Mouse (Mus musculus) limb, embryonic 10.5 days (tissue): Measurements from ENCODE around the gene Olfr705. TPM values are rescaled to one million over a fixed set of nuclear protein-coding genes. Genes with fewer than 3 reads are reported as not detected.
"Not testable (repeated sequence)": the region's sequence is repeated elsewhere in the genome, so short reads cannot be mapped to it uniquely, and the experiment has no call there.

ENCODE experiments used
- DNase-seq: peaks from one replicate; pipeline ENCODE4 v3.0.0-alpha.2; 2017; ENCODE audit warnings: low spot score
- H3K27ac ChIP-seq: fragments of 300-500 bp; sonication (generic); 2 replicates; pipeline ENCODE4 v1.5.1; 2016; ENCODE audit warnings: mild to moderate bottlenecking
- H3K27me3 ChIP-seq: fragments of 300-500 bp; sonication (generic); 2 replicates; pipeline ENCODE4 v1.6.1; 2016; ENCODE audit warnings: low read depth, mild to moderate bottlenecking; ENCODE audit not compliant: poor library complexity, severe bottlenecking
- H3K36me3 ChIP-seq: fragments of 300-500 bp; sonication (generic); 2 replicates; pipeline ENCODE4 v1.6.1; 2016; ENCODE audit warnings: mild to moderate bottlenecking, moderate library complexity
- H3K4me1 ChIP-seq: fragments of 300-500 bp; sonication (generic); 2 replicates; pipeline ENCODE4 v1.6.1; 2016
- H3K4me3 ChIP-seq: fragments of 300-500 bp; sonication (generic); 2 replicates; pipeline ENCODE4 v1.5.1; 2016; ENCODE audit warnings: mild to moderate bottlenecking, moderate library complexity
- H3K9me3 ChIP-seq: fragments of 300-500 bp; sonication (generic); replicated peaks from 2 replicates; pipeline ENCODE4 v1.6.1; 2016; ENCODE audit warnings: mild to moderate bottlenecking
- WGBS: fragments of 180-500 bp; shearing (Covaris S2); methylation state at CpG from one replicate; pipeline ENCODE4 v1.1.7; 2016; 5-methylcytosine and 5-hydroxymethylcytosine counted together
- polyA plus RNA-seq: library from polyadenylated mRNA; unstranded; fragments of >200 nt; fragmentation: Nextera tagmentation; extraction: Ambion mirVana; gene quantifications from 2 replicates; pipeline ENCODE4 v1.2.1, GENCODE M21; 2016

The Olfr705 gene
- not detected in 2 replicates for polyA plus RNA-seq

- Histone ChIP-seq H3K27me3 (no peaks in the 10 kb centered on the region), H3K4me3 (no peak within 1 kb of the TSS), H3K27ac (no peak within 1 kb of the TSS), H3K36me3 (no peaks in the 10 kb centered on the region), H3K9me3 (no peaks in the 10 kb centered on the region), H3K4me1 (no peaks in the 10 kb centered on the region)
- 86% methylated on average over 3 of the region's 3 CpGs for WGBS
- no peak for DNase-seq
These were observed at the start of gene Olfr705 for GRCm38 (mm10) chr7:106876791-106877190. Gene Olfr705, minus strand, starts transcription at chr7:106876891.

GRCm38 (mm10) chr7:106920961-106921360, 44.3 kb upstream of the Olfr705 start:
- not testable (repeated sequence) for H3K36me3 ChIP-seq, H3K27ac ChIP-seq, H3K4me1 ChIP-seq, DNase-seq, H3K27me3 ChIP-seq, H3K9me3 ChIP-seq, H3K4me3 ChIP-seq
- 91% methylated on average over 7 of the region's 7 CpGs for WGBS

DNA sequence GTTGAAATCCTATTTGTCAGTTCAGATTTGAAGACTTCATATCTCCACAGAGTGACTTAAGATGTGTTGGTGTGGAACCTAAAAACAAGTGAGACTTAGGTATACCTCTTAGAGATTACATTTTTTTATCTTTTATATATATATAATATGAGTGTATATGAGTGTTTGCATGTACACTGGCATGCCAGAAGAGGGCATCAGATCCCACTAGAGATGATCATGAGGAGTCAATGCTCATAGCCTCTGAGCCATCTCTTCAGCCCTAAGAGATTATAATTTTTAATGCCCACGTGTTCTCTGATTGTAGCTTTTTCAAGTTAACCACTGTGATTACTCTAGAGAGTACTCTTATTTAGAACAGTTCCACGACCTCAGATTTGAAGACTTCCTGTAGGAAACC, 31.0 kb upstream of the Olfr705 start, which contains the start of gene Olfr1532-ps1:
Olfr1532-ps1 (plus strand) TSS at position 326 of the 400 bp plus-strand sequence.
- WGBS = 71% methylated on average over 2 of the region's 2 CpGs
- no peak for DNase-seq
- Histone ChIP-seq H3K36me3 (no peaks in the 10 kb centered on the region), H3K27me3 (no peaks in the 10 kb centered on the region), H3K27ac (no peak within 1 kb of the TSS), H3K4me3 (no peak within 1 kb of the TSS), H3K4me1 (no peaks in the 10 kb centered on the region), H3K9me3 (no peaks in the 10 kb centered on the region)

DNA sequence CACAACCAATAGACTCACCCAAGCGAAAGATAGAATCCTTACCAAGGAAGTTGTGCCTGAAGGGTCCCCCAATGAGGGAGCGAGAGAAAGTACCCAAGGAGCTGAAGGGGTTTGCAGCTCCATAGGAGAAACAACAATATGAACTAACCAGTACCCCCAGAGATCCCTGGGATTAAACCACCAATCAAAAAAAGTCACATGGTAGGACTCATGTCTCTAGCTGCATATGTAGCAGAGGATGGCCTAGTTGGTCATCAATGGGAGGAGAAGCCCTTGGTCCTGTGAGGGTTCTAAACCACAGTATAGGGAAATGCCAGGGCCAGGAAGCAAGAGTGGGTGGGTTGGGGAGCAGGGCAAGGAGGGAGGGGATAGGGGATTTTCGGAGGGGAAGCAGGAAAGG, 24.4 kb upstream of the Olfr705 start, which contains the start of gene Olfr707:
Olfr707 (minus strand) TSS at position 101 of the 400 bp plus-strand sequence.
- not testable (repeated sequence) for H3K27ac ChIP-seq, H3K27me3 ChIP-seq, H3K4me3 ChIP-seq, H3K9me3 ChIP-seq, H3K36me3 ChIP-seq, H3K4me1 ChIP-seq, DNase-seq
- 95% methylated on average over 3 of the region's 3 CpGs for WGBS

- 82% methylated on average over 2 of the region's 2 CpGs for WGBS
- DNase-seq = no peak
- Histone ChIP-seq H3K4me3 (no peak within 1 kb of the TSS), H3K36me3 (no peaks in the 10 kb centered on the region), H3K4me1 (no peaks in the 10 kb centered on the region), H3K9me3 (no peaks in the 10 kb centered on the region), H3K27me3 (no peaks in the 10 kb centered on the region), H3K27ac (no peak within 1 kb of the TSS)
These were observed 11.4 kb upstream of the Olfr705 start, which contains the start of gene Olfr706 for GRCm38 (mm10) chr7:106888062-106888461. Gene Olfr706, minus strand, starts transcription at chr7:106888162.

- no peak for DNase-seq
- no peaks in the 10 kb centered on the region for H3K27me3 ChIP-seq
- no peaks in the 10 kb centered on the region for H3K4me1 ChIP-seq
- H3K4me3 ChIP-seq = no peak within 1 kb of the TSS
- H3K9me3 ChIP-seq = no peaks in the 10 kb centered on the region
- no peak within 1 kb of the TSS for H3K27ac ChIP-seq
- H3K36me3 ChIP-seq = no peaks in the 10 kb centered on the region
These were observed 13.8 kb downstream of the Olfr705 start, which contains the start of gene Olfr704 for GRCm38 (mm10) chr7:106862885-106863284. Gene Olfr704, plus strand, starts transcription at chr7:106863185.

GRCm38 (mm10) chr7:106843060-106843459, 33.6 kb downstream of the Olfr705 start, which contains the start of gene Olfr703:
Gene Olfr703, plus strand, starts transcription at chr7:106843360.
- H3K4me1 ChIP-seq = no peaks in the 10 kb centered on the region
- DNase-seq = no peak
- no peak within 1 kb of the TSS for H3K4me3 ChIP-seq
- no peaks in the 10 kb centered on the region for H3K27me3 ChIP-seq
- H3K9me3 ChIP-seq = no peaks in the 10 kb centered on the region
- WGBS = 78% methylated on average over 2 of the region's 2 CpGs
- H3K36me3 ChIP-seq = no peaks in the 10 kb centered on the region
- no peak within 1 kb of the TSS for H3K27ac ChIP-seq

GRCm38 (mm10) chr7:106833793-106834192, 42.9 kb downstream of the Olfr705 start, which contains the start of gene Olfr702:
Gene Olfr702, minus strand, starts transcription at chr7:106833893.
- Histone ChIP-seq H3K4me3 (no peak within 1 kb of the TSS), H3K4me1 (no peaks in the 10 kb centered on the region), H3K9me3 (no peaks in the 10 kb centered on the region), H3K27ac (no peak within 1 kb of the TSS), H3K36me3 (no peaks in the 10 kb centered on the region), H3K27me3 (no peaks in the 10 kb centered on the region)
- DNase-seq = no peak

Other genes starting within 250 kb of the Olfr705 start
- not detected in 2 replicates for gene Olfr693, start 196.3 kb downstream of the Olfr705 start, polyA plus RNA-seq
- not detected in 2 replicates for gene Olfr694, start 185.1 kb downstream of the Olfr705 start, polyA plus RNA-seq
- gene Olfr695, start 160.5 kb downstream of the Olfr705 start, polyA plus RNA-seq = not detected in 2 replicates
- gene Olfr697, start 134.4 kb downstream of the Olfr705 start, polyA plus RNA-seq = not detected in 2 replicates
- gene Olfr698, start 121.5 kb downstream of the Olfr705 start, polyA plus RNA-seq = not detected in 2 replicates
- not detected in 2 replicates for gene Olfr699, start 83.7 kb downstream of the Olfr705 start, polyA plus RNA-seq
- not detected in 2 replicates for gene Olfr700, start 68.1 kb downstream of the Olfr705 start, polyA plus RNA-seq
- gene Olfr701, start 62.8 kb downstream of the Olfr705 start, polyA plus RNA-seq = not detected in 2 replicates
- gene Olfr702, start 43.0 kb downstream of the Olfr705 start, polyA plus RNA-seq = not detected in 2 replicates
- gene Olfr703, start 33.5 kb downstream of the Olfr705 start, polyA plus RNA-seq = not detected in 2 replicates
- not detected in 2 replicates for gene Olfr704, start 13.7 kb downstream of the Olfr705 start, polyA plus RNA-seq
- not detected in 2 replicates for gene Olfr706, start 11.3 kb upstream of the Olfr705 start, polyA plus RNA-seq
- not detected in 2 replicates for gene Olfr707, start 24.4 kb upstream of the Olfr705 start, polyA plus RNA-seq
- not detected in 2 replicates for gene Olfr1532-ps1, start 31.1 kb upstream of the Olfr705 start, polyA plus RNA-seq
- gene Olfr709-ps1, start 55.3 kb upstream of the Olfr705 start, polyA plus RNA-seq = not detected in 2 replicates
- gene Olfr710, start 71.4 kb upstream of the Olfr705 start, polyA plus RNA-seq = not detected in 2 replicates
- not detected in 2 replicates for gene Olfr6, start 87.0 kb upstream of the Olfr705 start, polyA plus RNA-seq
- not detected in 2 replicates for gene Olfr711, start 98.6 kb upstream of the Olfr705 start, polyA plus RNA-seq
- gene Olfr2, start 129.2 kb upstream of the Olfr705 start, polyA plus RNA-seq = not detected in 2 replicates
- not detected in 2 replicates for gene Olfr713, start 154.3 kb upstream of the Olfr705 start, polyA plus RNA-seq
- not detected in 2 replicates for gene Olfr714, start 194.1 kb upstream of the Olfr705 start, polyA plus RNA-seq
- not detected in 2 replicates for gene Olfr17, start 216.3 kb upstream of the Olfr705 start, polyA plus RNA-seq
- not detected in 2 replicates for gene Olfr715b, start 233.5 kb upstream of the Olfr705 start, polyA plus RNA-seq